Mouse (Mus musculus) olfactory bulb, adult 2 months (tissue): Measurements from ENCODE around the gene Gm6096.

Experiments used
- CTCF ChIP-seq: fragments of 200-500 bp; IDR thresholded peaks from 2 replicates; pipeline ENCODE4 v1.5.1; 2012; ENCODE audit warnings: low read depth, mild to moderate bottlenecking, low read length, moderate library complexity; ENCODE audit not compliant: insufficient read depth
- POLR2A ChIP-seq: fragments of 200-500 bp; IDR thresholded peaks from 2 replicates; pipeline ENCODE4 v1.6.1; 2012; ENCODE audit warnings: mild to moderate bottlenecking, low read depth, low read length, moderate library complexity; ENCODE audit not compliant: insufficient read depth

DNA sequence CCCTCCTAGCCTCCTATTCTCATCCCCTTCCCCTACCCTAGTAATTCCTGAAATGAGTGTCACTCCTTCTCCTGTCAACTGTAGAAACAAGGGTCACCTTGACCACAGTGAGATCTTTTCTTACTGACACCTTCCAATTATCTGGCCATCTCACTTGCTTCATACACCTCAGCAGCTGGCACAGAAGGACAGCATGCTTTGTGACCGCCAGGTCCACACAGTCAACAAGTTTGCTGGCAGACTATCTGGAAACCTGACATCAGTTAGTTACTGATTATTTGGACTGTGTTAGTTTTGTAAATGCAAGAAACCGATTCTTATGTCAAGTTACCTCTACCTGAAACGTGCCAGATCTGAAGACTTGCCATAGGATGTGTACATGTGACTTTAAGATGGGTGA, 45.3 kb downstream of the Gm6096 start:
- TF ChIP-seq CTCF = no peak
- no peak for TF ChIP-seq POLR2A
